Mouse (Mus musculus) cerebellum, postnatal 25 days (tissue): ENCODE data around the gene Galnt6.

ENCODE experiments used
- DNase-seq, 2 experiments: peaks; one replicate each; pipeline ENCODE4 v3.0.0; 2021; ENCODE audit warnings: mixed read lengths in 2 of 2

Gene Galnt6

DNA sequence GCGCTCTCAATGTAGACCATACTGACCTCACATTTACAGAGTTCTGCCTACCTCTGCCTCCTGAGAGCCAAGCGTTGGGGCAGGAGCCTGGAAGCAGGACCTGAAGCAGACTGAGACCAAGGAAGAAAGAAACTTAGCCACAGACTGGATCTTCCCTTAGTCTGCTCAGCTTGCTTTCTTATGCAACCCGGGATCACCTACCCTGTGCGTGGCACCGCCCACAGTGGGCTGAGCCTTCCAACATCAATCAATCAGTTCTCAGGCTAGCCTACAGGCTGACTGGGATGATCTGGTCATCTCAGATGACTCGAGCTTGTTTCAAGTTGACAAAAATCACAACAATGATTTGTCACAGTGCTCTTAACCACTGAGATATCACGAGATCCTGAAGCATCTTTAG, 24.9 kb upstream of the Galnt6 start:
- DNase-seq: no peak

DNA sequence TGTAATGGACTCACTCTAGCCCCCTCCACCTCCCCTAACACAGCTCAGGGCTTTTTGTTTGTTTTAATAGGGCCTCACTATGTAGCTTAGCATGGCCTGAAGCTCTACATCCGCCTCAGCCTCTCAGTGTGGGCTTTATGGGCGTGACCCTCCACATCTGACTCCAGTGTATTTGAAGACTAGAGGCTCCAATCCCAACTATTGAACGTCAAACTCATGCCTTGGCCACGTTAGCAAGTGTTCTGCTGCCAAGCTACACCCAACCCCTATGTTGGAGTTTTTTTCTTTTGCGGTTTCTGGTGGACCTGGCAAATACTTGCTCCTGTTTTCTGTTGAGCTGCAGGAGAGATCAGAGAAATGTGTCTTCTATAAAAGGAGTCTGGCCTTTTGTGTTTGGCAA, 23.9 kb upstream of the Galnt6 start:
- DNase-seq: no peak

DNA sequence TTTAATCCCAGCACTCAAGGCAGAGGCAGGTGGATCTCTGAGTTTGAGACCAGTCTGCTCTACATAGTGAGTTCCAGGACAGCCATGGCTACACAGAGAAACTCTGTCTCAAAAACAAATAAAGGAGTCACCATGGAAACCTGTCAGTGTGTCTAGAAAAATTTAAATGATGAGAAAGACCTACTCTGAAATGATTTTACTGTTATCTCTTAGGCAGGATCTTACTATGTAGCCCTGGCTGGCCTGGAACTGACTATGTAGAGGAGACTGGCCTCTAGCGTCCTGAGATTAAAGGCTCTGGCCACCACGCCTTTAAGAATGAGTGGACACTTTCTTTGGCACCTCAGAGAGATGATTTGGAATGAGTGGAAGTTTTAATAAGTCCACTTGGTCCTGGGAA, 23.3 kb upstream of the Galnt6 start:
- DNase-seq: no peak

DNA sequence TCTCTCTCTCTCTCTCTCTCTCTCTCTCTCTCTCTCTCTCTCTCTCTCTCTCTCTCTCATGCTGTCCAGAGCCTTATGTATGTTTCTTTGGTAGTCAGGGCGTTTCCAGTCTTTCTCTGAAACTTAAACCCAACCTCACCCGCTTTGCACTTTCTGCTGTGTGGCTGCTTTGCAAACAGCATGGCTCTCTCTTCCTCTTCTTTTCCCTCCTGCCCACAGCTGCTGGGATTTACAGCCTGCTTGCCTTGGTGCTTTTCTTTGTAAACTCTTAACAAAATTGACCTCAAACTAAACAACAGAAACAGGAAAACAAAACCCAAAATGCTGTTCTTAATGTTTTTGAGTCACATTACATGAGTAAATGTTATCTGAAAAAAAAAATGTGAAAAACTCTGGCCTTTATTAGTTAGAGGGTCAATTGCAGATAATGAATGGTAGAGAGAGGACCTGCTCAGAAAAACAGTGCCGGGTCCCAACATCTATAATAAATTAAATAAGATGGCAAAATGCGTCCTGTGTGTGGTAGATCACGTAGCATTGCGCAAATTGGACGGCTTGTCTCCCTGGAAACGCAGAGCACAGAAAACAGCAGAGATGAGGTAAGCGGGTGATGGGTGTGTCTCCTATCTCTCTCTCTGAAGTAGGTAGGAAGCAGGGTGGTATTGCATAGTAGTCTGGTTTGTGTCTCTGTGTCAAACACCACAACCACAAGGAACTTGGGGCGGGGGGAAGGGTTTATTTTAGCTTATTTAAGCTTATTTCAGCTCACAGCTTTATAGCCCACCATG, 20.8 kb upstream of the Galnt6 start:
- no peak for DNase-seq

DNA sequence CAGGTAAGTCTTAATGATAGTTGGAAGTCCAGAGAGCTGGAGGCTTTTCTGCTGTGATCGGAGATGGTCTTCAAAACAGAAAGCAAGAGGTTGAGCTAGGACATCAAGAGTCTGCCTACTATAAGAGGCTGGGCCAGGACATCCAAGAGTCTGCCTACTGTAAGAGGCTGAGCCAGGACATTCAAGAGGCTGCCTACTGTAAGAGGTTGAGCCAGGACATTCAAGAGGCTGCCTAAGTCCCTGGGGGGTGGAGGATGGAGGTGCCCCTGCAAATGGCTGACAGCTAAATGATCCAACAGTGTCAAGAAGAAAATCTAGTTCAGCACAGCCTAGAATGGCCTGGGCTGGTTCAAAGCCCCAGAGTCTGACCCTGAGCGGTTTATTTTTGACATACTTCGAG, 19.4 kb upstream of the Galnt6 start:
- no peak for DNase-seq

DNA sequence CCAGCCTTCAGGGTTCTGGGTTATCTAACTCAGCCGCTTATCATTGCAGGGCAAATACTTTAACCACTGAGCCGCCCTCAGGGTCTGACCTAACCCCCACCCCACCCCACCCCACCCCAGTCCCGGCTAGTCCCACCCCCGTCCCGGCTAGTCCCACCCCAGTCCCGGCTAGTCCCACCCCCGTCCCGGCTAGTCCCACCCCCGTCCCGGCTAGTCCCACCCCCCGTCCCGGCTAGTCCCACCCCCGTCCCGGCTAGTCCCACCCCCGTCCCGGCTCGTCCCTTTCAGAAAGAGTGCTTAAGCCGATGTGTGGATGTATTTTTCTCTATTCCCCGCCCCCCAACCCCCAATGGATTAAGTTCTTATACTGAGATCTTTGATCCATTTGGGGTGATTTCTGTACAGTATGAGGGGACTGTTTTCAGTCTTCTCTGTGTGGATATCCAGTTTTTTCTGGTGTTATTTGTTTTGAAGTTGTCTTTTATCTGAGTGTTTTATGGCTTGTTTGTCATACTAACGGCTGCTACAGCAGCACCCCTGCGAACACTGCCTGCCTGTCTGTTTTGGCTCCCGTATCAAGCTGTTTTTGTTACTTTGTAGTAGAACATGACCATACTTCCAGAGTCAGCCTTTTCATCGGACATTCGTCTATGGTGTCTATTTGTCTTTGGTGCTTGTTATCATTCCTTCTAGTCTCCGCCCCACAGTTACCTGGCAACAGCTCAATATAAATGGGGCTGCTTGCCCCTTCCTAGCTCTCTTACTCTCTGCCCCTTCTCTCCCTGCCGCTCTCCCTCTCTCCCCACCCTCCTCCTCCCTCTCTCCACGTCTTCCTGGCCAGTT, 18.2 kb upstream of the Galnt6 start:
- peak in 1 of 2 experiments; percentile 25 for DNase-seq

DNA sequence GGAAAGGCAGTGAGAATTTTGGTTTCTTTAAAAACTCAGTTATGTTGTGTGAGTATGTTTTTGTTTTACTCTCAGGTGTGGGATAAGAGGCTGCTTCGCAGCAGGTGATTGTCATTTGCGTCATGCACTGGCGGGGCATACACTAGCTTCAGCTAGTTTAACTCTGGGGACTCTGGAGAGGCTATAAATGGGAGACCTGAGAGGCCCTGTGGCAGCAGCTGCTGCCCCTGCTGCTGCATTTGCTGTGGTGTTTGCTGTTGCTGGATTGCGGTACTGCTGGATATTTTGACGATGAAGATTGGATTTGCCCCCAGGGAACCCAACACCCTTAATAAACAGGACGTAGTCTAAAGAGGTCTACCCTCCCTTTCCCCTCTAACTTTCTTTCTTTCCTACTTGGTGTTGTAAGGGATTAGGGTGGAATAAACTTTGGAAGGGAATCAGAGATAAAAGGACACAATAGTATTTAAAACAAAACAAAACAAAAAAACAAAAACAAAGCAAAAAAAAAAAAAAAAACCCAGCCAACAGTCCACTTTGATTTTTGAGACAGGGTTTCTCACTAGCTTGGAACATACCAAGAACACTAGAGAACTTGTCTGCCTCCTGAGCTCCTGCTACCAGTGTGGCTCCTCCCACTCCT, 17.4 kb upstream of the Galnt6 start:
- no peak for DNase-seq

DNA sequence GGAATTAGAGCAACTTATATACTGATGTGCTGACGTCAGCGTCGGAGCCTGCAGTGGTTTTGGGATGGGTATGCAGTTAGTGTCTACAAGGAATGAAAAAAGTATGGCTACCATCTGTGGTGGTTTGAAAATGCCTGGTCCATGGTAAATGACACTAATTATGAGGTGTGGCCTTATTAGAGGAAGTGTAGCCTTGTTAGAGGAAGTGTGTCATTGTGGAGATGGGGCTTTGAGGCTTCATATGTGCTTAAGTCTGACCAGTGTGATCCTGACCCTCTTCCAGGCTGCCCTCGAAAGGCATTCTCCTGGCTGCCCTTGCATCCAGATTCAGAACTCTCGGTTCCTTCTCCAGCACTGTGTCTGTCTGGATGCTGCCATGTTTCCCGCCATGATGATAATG, 14.1 kb upstream of the Galnt6 start:
- DNase-seq: no peak

DNA sequence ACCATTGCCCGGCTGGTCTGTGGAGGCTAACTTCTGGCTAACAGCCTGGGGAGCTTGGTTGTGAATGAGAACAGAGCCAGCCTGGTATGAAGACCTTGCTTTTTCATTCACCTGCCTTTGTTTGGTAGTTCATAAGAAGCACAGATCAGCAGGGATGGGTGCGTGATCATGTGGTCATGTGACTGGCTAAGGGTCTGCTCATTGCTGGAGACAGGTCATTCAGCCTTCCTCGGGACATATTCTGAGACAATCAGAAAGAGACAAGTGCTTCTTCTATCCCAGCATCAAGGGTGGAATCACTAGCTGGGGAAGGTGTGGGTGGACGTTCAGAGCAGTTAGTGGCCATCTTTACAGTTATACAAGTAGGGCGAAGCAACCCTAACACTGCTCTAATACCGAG, 10.3 kb upstream of the Galnt6 start:
- no peak for DNase-seq

DNA sequence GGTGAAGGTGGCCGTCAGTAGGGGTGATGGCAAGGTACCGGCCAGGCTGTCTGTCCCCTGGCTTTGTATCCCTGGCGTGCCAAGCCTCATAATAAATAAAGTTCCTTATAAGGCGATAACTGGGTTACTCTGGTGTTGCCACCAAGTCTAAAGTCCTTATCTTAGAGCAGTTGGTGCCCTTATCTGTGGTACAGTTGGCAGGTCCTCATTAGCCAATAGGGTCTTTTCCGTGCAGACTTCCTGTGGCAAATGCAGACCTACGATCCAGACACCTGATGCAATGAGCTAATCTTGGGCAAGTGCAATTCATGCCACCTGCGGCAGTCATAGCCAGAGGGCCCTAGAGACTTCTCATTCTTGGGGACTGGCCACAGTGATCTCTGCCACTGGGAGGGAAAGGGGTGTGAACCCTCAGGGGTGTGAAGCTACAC, 9.2 kb upstream of the Galnt6 start:
- DNase-seq: no peak

DNA sequence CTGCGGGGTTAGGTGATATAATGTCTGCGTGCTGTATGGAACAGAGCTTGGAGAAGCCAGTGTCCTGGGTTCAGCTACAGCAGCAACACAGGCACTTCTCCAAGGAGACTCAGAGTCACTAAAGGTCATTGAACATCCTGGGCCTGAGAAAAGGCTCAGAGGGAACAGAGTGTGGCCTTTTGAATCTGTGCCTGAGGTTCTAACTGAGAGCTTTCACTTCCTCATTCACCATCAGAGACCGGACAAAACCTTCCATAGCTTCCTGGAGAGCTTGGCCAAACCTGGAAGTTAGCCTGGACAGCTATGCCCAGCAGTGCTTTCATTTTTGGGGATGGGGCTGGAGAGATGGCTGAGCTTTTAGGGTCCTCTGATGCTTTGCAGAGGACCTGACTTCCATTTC, 8.5 kb upstream of the Galnt6 start:
- DNase-seq: no peak

DNA sequence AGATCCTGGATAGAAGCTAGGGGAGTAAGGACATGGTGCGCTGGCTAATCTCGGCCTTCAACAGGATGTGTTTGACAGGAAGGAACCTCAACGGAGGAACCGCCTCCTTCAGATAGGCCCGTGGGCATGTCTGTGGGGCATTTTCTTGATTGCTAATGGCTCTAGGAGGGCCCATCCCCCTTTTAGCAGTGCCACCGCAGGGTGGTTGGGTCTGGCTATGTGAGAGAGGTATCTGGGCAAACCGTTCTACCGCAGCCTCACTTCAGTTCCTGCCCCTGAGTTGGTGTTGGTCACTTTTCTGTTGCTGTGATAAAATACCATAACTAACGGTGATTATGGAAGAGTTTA, 6.8 kb upstream of the Galnt6 start:
- DNase-seq: no peak

DNA sequence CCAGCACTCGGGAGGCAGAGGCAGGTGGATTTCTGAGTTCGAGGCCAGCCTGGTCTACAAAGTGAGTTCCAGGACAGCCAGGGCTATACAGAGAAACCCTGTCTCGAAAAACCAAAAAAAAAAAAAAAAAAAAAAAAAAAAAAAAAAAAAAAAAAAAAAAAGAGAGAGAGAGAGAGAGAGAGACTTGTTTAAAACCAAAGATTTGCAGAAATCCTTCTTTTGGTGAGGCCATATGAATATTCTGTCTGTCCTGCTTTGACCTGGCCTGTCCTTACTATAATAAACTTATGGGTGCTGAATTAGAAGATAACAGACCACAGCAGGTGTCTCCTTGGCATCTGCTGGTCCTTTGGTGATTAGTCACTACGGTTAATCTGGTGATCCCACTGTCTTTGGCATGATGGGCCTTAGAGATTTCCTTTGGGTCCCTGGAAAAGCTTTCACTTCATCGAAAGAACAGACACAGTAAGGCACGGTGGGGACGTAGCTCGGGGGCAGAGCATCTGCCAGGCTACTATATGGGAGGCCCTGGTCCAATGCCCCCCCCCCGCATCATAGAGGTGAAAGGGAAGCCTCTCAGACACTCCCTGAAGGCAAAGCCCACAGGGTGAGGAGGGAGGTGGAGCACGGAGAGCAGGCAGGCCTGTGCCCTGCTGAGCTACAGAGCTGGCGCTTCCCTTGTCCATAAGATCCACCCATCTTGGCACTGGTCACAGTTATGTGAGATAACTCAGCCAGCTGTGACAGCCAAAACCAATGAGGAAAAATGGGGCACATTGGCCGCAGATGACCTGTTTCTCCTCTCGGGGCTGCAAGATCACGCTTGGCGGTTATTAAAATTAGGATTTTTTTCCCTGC, 6.1 kb upstream of the Galnt6 start:
- DNase-seq: no peak

DNA sequence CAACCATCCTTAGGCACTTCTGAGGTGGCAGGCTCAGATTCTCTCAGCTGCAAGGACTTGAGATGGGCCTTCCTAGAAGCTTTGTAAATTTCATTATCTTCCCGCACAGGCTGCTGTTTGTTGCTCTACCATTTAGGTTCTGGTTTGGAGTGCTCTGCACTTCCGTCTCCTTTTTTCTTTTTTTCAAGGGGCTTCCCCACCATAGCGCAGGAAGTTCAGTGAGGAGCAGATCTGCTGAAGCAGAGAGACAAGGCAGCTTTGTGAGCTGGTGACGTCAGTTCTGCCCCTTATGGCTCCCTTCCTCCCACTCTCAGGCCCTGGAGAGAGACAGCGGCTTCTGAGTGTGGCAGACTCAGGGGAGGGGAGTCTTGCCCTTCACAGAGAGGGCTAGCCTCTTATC, 3.4 kb upstream of the Galnt6 start:
- no peak for DNase-seq

DNA sequence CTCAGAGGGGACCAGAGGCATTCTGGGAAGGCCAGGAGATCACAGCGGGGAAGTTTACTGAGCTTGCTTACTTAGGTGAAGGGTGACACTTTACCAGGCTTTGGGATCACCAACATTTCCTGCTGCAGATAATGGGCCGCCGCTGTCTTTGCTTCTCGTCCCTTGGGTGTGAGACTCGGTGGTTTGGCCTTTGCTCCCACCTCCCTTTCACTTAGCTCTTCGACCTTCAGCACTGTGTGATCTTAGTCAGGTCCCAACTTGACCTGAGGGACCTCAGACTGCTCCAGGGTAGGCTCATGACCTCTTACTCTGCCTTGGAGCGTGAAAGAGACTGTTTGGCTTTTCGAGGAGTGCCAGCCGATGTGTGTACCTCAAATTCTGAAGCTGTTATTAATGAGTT, 1.9 kb upstream of the Galnt6 start:
- no peak for DNase-seq

DNA sequence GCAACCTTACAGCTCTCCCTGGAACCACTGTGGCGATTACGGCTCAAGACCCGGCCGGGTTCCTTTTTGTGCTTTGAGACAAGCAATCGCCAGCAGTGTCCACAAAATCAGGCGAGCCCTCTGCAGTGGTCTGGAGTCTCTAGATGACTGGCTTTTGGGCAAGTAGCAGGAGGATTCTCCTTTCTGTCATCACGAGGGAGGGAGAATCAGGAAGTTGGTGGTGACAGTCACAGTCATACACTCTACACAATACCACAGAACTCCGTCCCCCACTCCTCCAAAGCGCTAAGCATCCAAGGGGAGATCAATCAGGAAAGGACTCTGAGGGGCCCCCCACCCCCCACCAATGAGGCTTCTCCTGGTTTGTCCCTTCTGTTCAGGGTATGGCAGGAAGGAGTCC, 590 bp downstream of the Galnt6 start:
- no peak for DNase-seq

DNA sequence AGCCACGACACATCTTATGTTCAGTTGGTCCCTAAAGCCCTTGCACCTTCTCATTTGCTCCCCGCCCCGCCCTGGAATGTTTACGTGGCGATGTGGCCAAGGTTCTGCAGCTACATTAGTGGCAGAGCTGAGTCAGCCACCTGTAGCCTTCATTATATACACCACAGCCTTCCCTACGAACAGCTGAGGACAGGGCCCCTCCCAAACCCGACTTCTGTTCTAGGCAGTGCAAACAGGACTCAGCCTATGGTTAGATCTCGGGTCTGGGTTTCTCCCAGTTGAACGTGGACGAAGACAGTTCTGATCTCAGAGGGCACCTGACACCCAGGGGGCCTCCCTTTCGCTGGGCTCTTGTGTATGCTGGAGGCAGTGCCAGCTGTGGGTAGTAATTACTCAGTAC, 1.3 kb downstream of the Galnt6 start:
- DNase-seq: no peak

DNA sequence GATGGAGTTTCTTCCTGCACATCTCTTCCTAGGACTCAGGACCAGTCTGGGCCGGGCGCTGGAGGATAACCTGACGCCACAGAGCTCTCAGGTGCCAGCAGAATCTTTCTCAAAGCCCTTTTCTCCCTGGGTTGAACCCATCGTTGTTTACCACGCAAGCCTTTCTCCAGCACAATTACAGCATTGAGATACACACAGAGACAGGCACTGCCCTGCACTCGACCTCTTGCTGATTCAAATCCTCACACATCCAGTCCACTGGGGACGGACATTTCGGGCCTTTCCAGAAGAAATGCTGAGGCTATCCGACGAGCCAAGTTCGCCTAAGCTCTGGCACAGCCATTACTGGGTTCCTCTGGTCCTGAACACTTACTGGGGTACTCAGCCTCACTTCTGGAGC, 2.5 kb downstream of the Galnt6 start:
- no peak for DNase-seq

DNA sequence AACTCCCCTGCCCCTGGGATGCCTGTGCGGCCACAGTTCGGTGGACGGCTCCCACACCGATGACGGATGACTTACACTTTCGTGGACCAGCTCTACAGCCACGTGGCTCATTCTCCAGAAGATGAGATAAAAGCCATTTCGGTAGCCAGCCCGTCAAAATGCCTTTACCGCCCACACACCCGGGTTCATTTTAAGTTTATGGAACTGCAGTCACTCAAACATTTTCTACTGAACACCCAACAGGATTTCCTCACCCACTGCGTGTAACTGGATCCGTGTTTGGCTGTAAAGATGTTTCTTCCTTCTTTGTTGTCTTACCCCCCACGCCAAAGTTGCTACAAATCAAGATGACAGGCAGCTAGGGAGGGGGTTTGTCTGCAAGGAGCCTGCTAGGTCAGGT, 5.7 kb downstream of the Galnt6 start:
- DNase-seq: no peak

DNA sequence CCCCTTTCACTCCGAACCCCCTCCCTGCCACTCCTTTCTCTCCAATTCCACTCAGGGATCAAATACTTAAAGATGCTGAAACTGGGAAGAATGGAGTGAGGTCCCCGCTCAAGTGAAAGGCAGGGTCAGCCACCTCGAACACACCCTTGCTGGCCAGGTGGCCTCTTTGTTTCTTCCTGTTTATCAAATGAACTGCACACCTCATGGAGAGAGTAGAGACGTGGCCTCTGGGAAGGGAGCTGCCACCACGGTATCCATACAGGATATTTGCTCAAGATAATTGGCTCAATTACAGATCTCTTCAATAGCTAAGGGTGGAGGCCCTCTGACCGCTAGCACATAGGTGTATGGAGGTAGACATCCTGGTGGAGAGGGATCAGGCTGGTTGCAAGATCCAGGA, 6.6 kb downstream of the Galnt6 start:
- no peak for DNase-seq

DNA sequence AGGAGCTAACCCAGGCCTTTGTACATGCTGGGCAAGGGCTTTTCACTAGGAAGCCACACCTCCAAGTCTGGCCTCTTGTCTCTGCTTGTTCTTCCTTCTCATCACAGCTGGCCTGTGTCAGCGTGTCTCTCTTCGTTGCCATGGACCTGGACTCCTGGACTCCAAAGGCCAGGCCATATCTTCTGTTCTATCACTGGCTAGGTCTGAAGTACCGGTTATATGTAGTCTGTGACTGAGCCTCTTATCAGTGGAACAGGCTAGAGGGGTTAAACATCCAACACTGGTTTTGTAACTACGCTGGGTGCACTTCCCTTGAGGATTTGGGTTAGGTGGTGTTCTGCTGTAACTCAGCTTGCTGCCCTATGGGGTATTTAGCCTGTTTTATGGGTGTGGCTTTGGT, 7.2 kb downstream of the Galnt6 start:
- DNase-seq: no peak

DNA sequence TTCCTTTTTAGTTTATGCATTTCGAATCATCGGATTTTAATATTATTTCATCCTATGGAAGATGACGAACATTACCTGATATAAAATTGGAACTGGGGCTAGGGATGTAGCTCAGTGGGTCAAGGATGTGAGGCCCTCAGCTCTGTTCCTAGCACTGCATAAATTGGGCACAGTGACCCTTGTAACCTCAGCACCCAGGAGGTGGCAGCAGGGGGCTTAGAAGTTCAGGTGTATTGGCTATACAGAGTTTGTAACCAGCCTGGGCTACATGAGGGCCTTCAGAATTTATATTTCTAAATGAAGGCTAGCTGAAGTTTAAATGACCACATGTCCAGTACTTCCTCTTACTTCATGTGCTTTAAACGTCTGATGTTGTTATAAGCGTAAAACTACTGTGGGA, 7.7 kb downstream of the Galnt6 start:
- no peak for DNase-seq

DNA sequence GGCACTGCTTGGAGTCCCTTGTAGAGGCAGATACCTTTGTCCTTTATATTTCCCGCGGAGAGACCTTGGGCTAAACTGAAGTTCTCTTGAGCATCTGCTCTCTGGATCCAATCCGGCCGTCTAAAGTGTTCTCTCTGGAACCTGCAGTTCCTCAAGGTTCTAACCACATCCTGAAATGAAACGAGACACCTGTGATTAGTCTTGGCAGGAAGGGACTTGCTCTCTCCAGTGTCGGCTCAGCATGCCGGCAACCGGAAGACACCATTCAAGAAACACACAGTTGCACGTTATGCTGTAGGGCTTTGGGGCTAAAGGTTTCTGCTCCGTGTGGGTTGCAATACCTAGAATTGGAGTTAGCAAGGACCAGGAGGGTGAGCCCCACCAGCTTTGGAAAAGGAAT, 9.1 kb downstream of the Galnt6 start:
- DNase-seq: no peak
